ENCODE assay signal across 8 mouse cellular contexts in the genomic region with DNA sequence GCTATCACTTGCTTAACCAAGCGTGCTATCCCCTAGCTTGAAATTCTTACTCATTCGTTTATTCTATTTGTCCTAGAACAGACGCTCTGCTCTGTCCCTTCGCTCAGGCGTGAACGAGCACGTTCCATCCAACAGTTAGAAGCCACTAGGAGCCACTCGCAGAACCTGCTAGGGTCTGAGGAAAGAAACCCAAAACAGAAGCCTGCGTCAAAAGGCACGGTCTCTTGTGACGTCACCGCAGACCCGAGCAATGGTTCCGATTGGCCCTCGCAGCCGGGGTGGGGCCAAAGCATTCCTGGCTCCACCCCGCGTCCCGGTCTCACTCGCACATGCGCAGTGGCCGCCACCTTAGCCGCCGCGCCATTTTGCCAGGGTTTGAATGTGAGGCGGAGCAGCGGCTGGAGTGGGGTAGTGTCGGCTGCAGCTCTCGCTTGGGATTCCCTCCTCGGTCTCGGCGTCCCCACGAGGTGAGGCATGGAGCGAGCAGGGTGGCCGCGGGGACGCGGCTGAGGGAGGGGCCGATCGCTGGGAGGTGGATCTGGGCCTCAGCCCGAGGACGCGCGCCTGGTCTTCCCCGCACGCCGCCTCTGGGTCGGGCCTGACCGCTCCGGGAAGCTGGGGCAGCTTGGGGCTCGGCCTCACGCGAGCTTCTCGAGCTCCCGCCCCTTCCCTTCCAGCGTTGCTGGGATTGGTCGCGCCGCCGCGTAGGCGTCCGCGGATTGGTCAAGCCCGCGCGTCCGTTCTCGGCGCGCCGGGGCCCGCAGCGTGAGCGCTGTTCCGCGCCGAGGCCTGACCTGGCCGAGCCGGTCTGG. TPM values are rescaled to one million over a fixed set of nuclear protein-coding genes. Genes with fewer than 3 reads are reported as not detected.
DNase-seq lines count a peak whose midpoint lies in the region; ATAC-seq and TF ChIP-seq lines count a peak whose summit lies in the region.

A gene (plus strand): TSS at position 330 of the 812 bp plus-strand sequence.

- peak within 1 kb of the TSS; percentile 83 for H3K9ac ChIP-seq in CH12.LX (ENCODE audit: insufficient read depth, low read depth)
- H3K9ac ChIP-seq in forebrain, embryonic 11.5 days (ENCODE audit: low read length), result peak within 1 kb of the TSS; percentile 96
- peak within 1 kb of the TSS; percentile 97 for H3K9ac ChIP-seq in heart, embryonic 16.5 days (ENCODE audit: low read length)
- H3K9ac ChIP-seq in liver, embryonic 15.5 days, result peak within 1 kb of the TSS; percentile 94
- peak within 1 kb of the TSS; percentile 86 for H3K9ac ChIP-seq in neural tube, embryonic 12.5 days

- H3K36me3 ChIP-seq in CH12.LX (replicated peaks in 1 of 2; ENCODE audit: control insufficient read depth in 1 of 2, insufficient read depth in 1 of 2, low read length in 1 of 2), result peaks cover 5 to 18% of the 10 kb centered on the region in 2 experiments
- no peaks in the 10 kb centered on the region for H3K36me3 ChIP-seq in forebrain, embryonic 11.5 days (ENCODE audit: control insufficient read depth, insufficient read depth, low read length)
- 0 out of 2 replicates have a peak, but pooled peaks cover 3% of the 10 kb centered on the region for H3K36me3 ChIP-seq in heart, embryonic 16.5 days (ENCODE audit: control insufficient read depth, insufficient read depth)
- peaks cover 17% of the 10 kb centered on the region for H3K36me3 ChIP-seq in liver, embryonic 15.5 days (replicated peaks)
- peaks cover 4% of the 10 kb centered on the region; the same call in 1 of the 2 replicates for H3K36me3 ChIP-seq in neural tube, embryonic 12.5 days

- peak within 1 kb of the TSS; percentile 85 to 99 (median 97) for H3K4me3 ChIP-seq in CH12.LX (replicated peaks in 1 of 3; ENCODE audit: low read depth in 2 of 3, low read length in 2 of 3, poor library complexity in 1 of 3)
- peak within 1 kb of the TSS; percentile 90 for H3K4me3 ChIP-seq in forebrain, embryonic 11.5 days (ENCODE audit: low read depth, low read length)
- peak within 1 kb of the TSS; percentile 93 for H3K4me3 ChIP-seq in heart, embryonic 16.5 days (ENCODE audit: low read length)
- peak within 1 kb of the TSS; percentile 90 for H3K4me3 ChIP-seq in liver, embryonic 15.5 days (replicated peaks)
- peak within 1 kb of the TSS; percentile 87 for H3K4me3 ChIP-seq in neural tube, embryonic 12.5 days

- TF ChIP-seq CTCF in CH12.LX (conservative IDR thresholded peaks at IDR 0.05 in 1 of 2, IDR thresholded peaks at IDR 0.05 in 1 of 2; ENCODE audit: low read depth in 2 of 2, low read length in 2 of 2), result no peak

- peak; percentile 97 for ATAC-seq in forebrain, embryonic 11.5 days (replicated peaks; ENCODE audit: low FRiP score)
- peak; percentile 96 for ATAC-seq in heart, embryonic 16.5 days (replicated peaks; ENCODE audit: extremely low read depth, insufficient read depth, low FRiP score)
- ATAC-seq in liver, embryonic 15.5 days (ENCODE audit: insufficient read depth), result peak; percentile 98
- ATAC-seq in neural tube, embryonic 12.5 days (ENCODE audit: low FRiP score, low read depth), result peak; percentile 96

- H3K4me1 ChIP-seq in CH12.LX (ENCODE audit: control insufficient read depth in 1 of 2, insufficient read depth in 2 of 2), result peaks cover 3 to 28% of the 10 kb centered on the region in 2 experiments; a peak in 3 of 4 replicates
- H3K4me1 ChIP-seq in forebrain, embryonic 11.5 days (replicated peaks; ENCODE audit: control insufficient read depth, insufficient read depth, low read length), result peaks cover 6% of the 10 kb centered on the region; the same call in 1 of the 2 replicates
- peaks cover 20% of the 10 kb centered on the region for H3K4me1 ChIP-seq in heart, embryonic 16.5 days (ENCODE audit: control insufficient read depth, insufficient read depth, low read length)
- H3K4me1 ChIP-seq in liver, embryonic 15.5 days (replicated peaks), result peaks cover 34% of the 10 kb centered on the region
- H3K4me1 ChIP-seq in neural tube, embryonic 12.5 days, result peaks cover 10% of the 10 kb centered on the region

- peak within 1 kb of the TSS; percentile 85 for H3K4me2 ChIP-seq in CH12.LX (ENCODE audit: insufficient read depth, low read depth, poor library complexity, severe bottlenecking)
- peak within 1 kb of the TSS; percentile 95 for H3K4me2 ChIP-seq in forebrain, embryonic 11.5 days (ENCODE audit: low read depth, low read length, severe bottlenecking)
- H3K4me2 ChIP-seq in heart, embryonic 16.5 days (ENCODE audit: low read depth, low read length), result peak within 1 kb of the TSS; percentile 98
- H3K4me2 ChIP-seq in liver, embryonic 15.5 days, result peak within 1 kb of the TSS; percentile 87
- H3K4me2 ChIP-seq in neural tube, embryonic 12.5 days (replicated peaks), result peak within 1 kb of the TSS; percentile 88

- peaks cover 5% of the 10 kb centered on the region for H3K9me3 ChIP-seq in CH12.LX (replicated peaks; ENCODE audit: low read length)
- no peaks in the 10 kb centered on the region for H3K9me3 ChIP-seq in forebrain, embryonic 11.5 days (ENCODE audit: control insufficient read depth, low read length)
- H3K9me3 ChIP-seq in heart, embryonic 16.5 days (replicated peaks; ENCODE audit: control insufficient read depth, low read length), result no peaks in the 10 kb centered on the region
- H3K9me3 ChIP-seq in liver, embryonic 15.5 days (replicated peaks), result no peaks in the 10 kb centered on the region
- no peaks in the 10 kb centered on the region for H3K9me3 ChIP-seq in neural tube, embryonic 12.5 days

- peaks cover 45% of the 10 kb centered on the region for H3K79me2 ChIP-seq in CH12.LX (replicated peaks; ENCODE audit: control insufficient read depth, extremely low read depth, insufficient read depth, poor library complexity, severe bottlenecking)

- under 1% methylated on average over 80 of the region's 80 CpGs for WGBS in forebrain, embryonic 11.5 days
- WGBS in heart, embryonic 16.5 days, result under 1% methylated on average over 75 of the region's 80 CpGs
- under 1% methylated on average over 79 of the region's 80 CpGs for WGBS in liver, embryonic 15.5 days (ENCODE audit: insufficient replicate concordance)
- under 1% methylated on average over 80 of the region's 80 CpGs for WGBS in neural tube, embryonic 12.5 days

- no peak for TF ChIP-seq EP300 in CH12.LX (IDR thresholded peaks at IDR 0.05; ENCODE audit: low read length)

- TF ChIP-seq POLR2A in CH12.LX (IDR thresholded peaks at IDR 0.05; ENCODE audit: low read depth, low read length), result peak; percentile 97

- no peak for TF ChIP-seq RAD21 in CH12.LX (IDR thresholded peaks at IDR 0.05; ENCODE audit: low read depth, low read length)

- in situ Hi-C loops in CH12.LX (cut with MboI; ENCODE audit: low pct_ligation_motif_present, low pct_unique_long_range_greater_than_20kb, low sequenced_read_pairs), result no loop called here

- H3K27ac ChIP-seq in CH12.LX (ENCODE audit: insufficient read depth, low read depth), result peak within 1 kb of the TSS; percentile 91
- peak within 1 kb of the TSS; percentile 96 for H3K27ac ChIP-seq in forebrain, embryonic 11.5 days (ENCODE audit: low read depth, low read length)
- H3K27ac ChIP-seq in heart, embryonic 16.5 days (ENCODE audit: low read length), result peak within 1 kb of the TSS; percentile 100
- peak within 1 kb of the TSS; percentile 99 for H3K27ac ChIP-seq in liver, embryonic 15.5 days (replicated peaks)
- H3K27ac ChIP-seq in neural tube, embryonic 12.5 days, result peak within 1 kb of the TSS; percentile 92

- dilution Hi-C loops in CH12.LX (cut with MboI; ENCODE audit: extremely low pct_ligation_motif_present, extremely low pct_unique_long_range_greater_than_20kb, low sequenced_read_pairs), result no loop called here

- no peaks in the 10 kb centered on the region for H3K27me3 ChIP-seq in CH12.LX (replicated peaks)
- H3K27me3 ChIP-seq in forebrain, embryonic 11.5 days (ENCODE audit: control insufficient read depth, insufficient read depth, low read length), result no peaks in the 10 kb centered on the region
- H3K27me3 ChIP-seq in heart, embryonic 16.5 days (ENCODE audit: control insufficient read depth, insufficient read depth, low read length), result no peaks in the 10 kb centered on the region
- H3K27me3 ChIP-seq in liver, embryonic 15.5 days, result no peaks in the 10 kb centered on the region
- no peaks in the 10 kb centered on the region for H3K27me3 ChIP-seq in neural tube, embryonic 12.5 days (replicated peaks)

- peak; percentile 98 for DNase-seq in CH12.LX (ENCODE audit: extremely low read depth)
- DNase-seq in c-Kit-positive CD71-positive TER-119-negative erythroid progenitor cells, embryonic 14.5 days (ENCODE audit: low read depth), result peak; percentile 95
- peak; percentile 100 for DNase-seq in forebrain, embryonic 11.5 days (ENCODE audit: low spot score)
- peak; percentile 98 to 99 for DNase-seq in kidney, postnatal 36 days
- peak; percentile 93 for DNase-seq in telencephalon, adult 2 months (ENCODE audit: low read depth, low spot score)

TF ChIP-seq in CH12.LX, 34 proteins besides CTCF, POLR2A, EP300 and RAD21 (continues in another document):
- TF ChIP-seq SIN3A (IDR thresholded peaks at IDR 0.05; ENCODE audit: low read length) (peak; percentile 77), ETS1 (conservative IDR thresholded peaks at IDR 0.05; ENCODE audit: low read depth, low read length) (peak; percentile 53), RCOR1 (conservative IDR thresholded peaks at IDR 0.05; ENCODE audit: low read depth, low read length) (no peak; the same call in 1 of the 2 replicates), BHLHE40 (IDR thresholded peaks at IDR 0.05; ENCODE audit: low read depth, low read length) (peak; percentile 85), HCFC1 (IDR thresholded peaks at IDR 0.05; ENCODE audit: low read depth, low read length) (peak; percentile 55), ZC3H11A (IDR thresholded peaks at IDR 0.05; ENCODE audit: low read depth, low read length) (no peak), KAT2A (IDR thresholded peaks at IDR 0.05; ENCODE audit: insufficient replicate concordance, low read length) (0 out of 2 replicates have a peak, but pooled peaks have one; percentile 29), USF2 (conservative IDR thresholded peaks at IDR 0.05; ENCODE audit: low read depth, low read length) (no peak), ZNF384 (IDR thresholded peaks at IDR 0.05; ENCODE audit: low read depth, low read length) (no peak), MAX (IDR thresholded peaks at IDR 0.05; ENCODE audit: low read length) (peak; percentile 70), TBP (conservative IDR thresholded peaks at IDR 0.05; ENCODE audit: low read depth, low read length) (peak; percentile 86), NELFE (IDR thresholded peaks at IDR 0.05; ENCODE audit: low read depth, low read length) (peak; percentile 97), MAFK (IDR thresholded peaks at IDR 0.05; ENCODE audit: insufficient replicate concordance, low read length) (no peak)

RNA-seq across cellular contexts. Expression of the gene that starts here (rescaled TPM):
- 76.0 and 101 TPM in 2 replicates for total RNA-seq in CH12.LX (2012; rRNA removed)
- total RNA-seq in CH12.LX (2014; rRNA removed), result 165 and 167 TPM in 2 replicates
- polyA plus RNA-seq in CH12.LX (2012; ENCODE audit: insufficient read length, low read depth), result 131 and 162 TPM in 2 replicates
- polyA plus RNA-seq in forebrain, embryonic 11.5 days (2014; fragmentation: Nextera tagmentation; extraction: Ambion mirVana), result 222 and 240 TPM in 2 replicates
- 81.0 and 86.5 TPM in 2 replicates for polyA plus RNA-seq in heart, embryonic 16.5 days (2015; fragmentation: Nextera tagmentation; extraction: Ambion mirVana)
- polyA plus RNA-seq in liver, embryonic 15.5 days (2015; fragmentation: Nextera tagmentation; extraction: Ambion mirVana), result 44.7 and 50.6 TPM in 2 replicates
- 128 and 134 TPM in 2 replicates for polyA plus RNA-seq in neural tube, embryonic 12.5 days (2016; fragmentation: Nextera tagmentation; extraction: Ambion mirVana)

Comparison
In these comparisons a context has a peak if more than half of its experiments do, and no peak if none do; other contexts are left out.
1. Peak in every context shown above with its lines: DNase-seq, ATAC-seq, H3K4me3 ChIP-seq and H3K27ac ChIP-seq.